Mouse (Mus musculus) midbrain, embryonic 14.5 days (tissue): ENCODE measurements around the gene Epb41l3. TPM values are rescaled to one million over a fixed set of nuclear protein-coding genes. Genes with fewer than 3 reads are reported as not detected.

Experiments used
- ATAC-seq: fragments of 200-750 bp; cut with Nextera tagmentation; 2 replicates; pipeline ENCODE4 v1.8.0; 2017; ENCODE audit warnings: moderate number of reproducible peaks, moderate library complexity; ENCODE audit not compliant: low FRiP score, low TSS enrichment
- DNase-seq: peaks from one replicate; pipeline ENCODE4 v3.0.0-alpha.2; 2015
- H3K27ac ChIP-seq: fragments of 300-500 bp; sonication (generic); replicated peaks from 2 replicates; pipeline ENCODE4 v1.5.1; 2014; ENCODE audit warnings: mild to moderate bottlenecking, low read depth, low read length, moderate library complexity
- H3K27me3 ChIP-seq: fragments of 300-500 bp; sonication (generic); 2 replicates; pipeline ENCODE4 v1.6.1; 2014; ENCODE audit warnings: low read length, control low read depth, mixed read lengths; ENCODE audit not compliant: control insufficient read depth, insufficient read depth
- H3K36me3 ChIP-seq: fragments of 300-500 bp; sonication (generic); 2 replicates; pipeline ENCODE4 v1.6.1; 2014; ENCODE audit warnings: low read length, control low read depth; ENCODE audit not compliant: control insufficient read depth, insufficient read depth
- H3K4me1 ChIP-seq: fragments of 300-500 bp; sonication (generic); 2 replicates; pipeline ENCODE4 v1.6.1; 2014; ENCODE audit warnings: mild to moderate bottlenecking, antibody characterized with exemption, low read length, control low read depth; ENCODE audit not compliant: control insufficient read depth, insufficient read depth
- H3K4me2 ChIP-seq: fragments of 300-500 bp; sonication (generic); 2 replicates; pipeline ENCODE4 v1.6.1; 2014; ENCODE audit warnings: mild to moderate bottlenecking, low read length, moderate library complexity
- H3K4me3 ChIP-seq: fragments of 300-500 bp; sonication (generic); replicated peaks from 2 replicates; pipeline ENCODE4 v1.5.1; 2014; ENCODE audit warnings: low read depth, low read length
- H3K9ac ChIP-seq: fragments of 300-500 bp; sonication (generic); replicated peaks from 2 replicates; pipeline ENCODE4 v1.6.1; 2014; ENCODE audit warnings: mild to moderate bottlenecking, low read length, moderate library complexity
- H3K9me3 ChIP-seq: fragments of 300-500 bp; sonication (generic); 2 replicates; pipeline ENCODE4 v1.6.1; 2016; ENCODE audit warnings: low read length, control low read depth, mixed read lengths; ENCODE audit not compliant: control insufficient read depth
- whole genome bisulfite sequencing: fragments of 180-500 bp; shearing (Covaris S2); extraction: QIAGEN DNeasy Blood & Tissue Kit; methylation state at CpG from one replicate; pipeline ENCODE4 v1.1.7; 2014; 5-methylcytosine and 5-hydroxymethylcytosine counted together
- polyA plus RNA-seq: library from polyadenylated mRNA; unstranded; fragments of >200 nt; fragmentation: Nextera tagmentation; extraction: Ambion mirVana; gene quantifications from 2 replicates; pipeline ENCODE4 v1.2.1, GENCODE M21; 2014

Gene Epb41l3
- polyA plus RNA-seq, 1 experiment from 2014 or later, result 63.4 TPM

GRCm38 (mm10) chr17:69097955-69098354 lies 22.5 kb downstream of the Epb41l3 start:
- no peaks in the 10 kb centered on the region for H3K36me3 ChIP-seq
- H3K27ac ChIP-seq, result no peak overlapping the region
- 71% methylated on average over 7 of the region's 7 CpGs for WGBS
- H3K4me1 ChIP-seq, result no peaks in the 10 kb centered on the region
- DNase-seq (no peak), ATAC-seq (no peak)
- H3K4me2 ChIP-seq, result no peak overlapping the region
- H3K9me3 ChIP-seq, result no peaks in the 10 kb centered on the region
- no peaks in the 10 kb centered on the region for H3K27me3 ChIP-seq
- H3K4me3 ChIP-seq, result no peak overlapping the region
- H3K9ac ChIP-seq, result no peak overlapping the region

GRCm38 (mm10) chr17:69103326-69103725 lies 27.8 kb downstream of the Epb41l3 start:
- H3K9ac ChIP-seq, result no peak overlapping the region
- H3K4me1 ChIP-seq, result no peaks in the 10 kb centered on the region
- H3K4me3 ChIP-seq, result no peak overlapping the region
- ATAC-seq, result no peak
- 76% methylated on average over 8 of the region's 8 CpGs for WGBS
- no peaks in the 10 kb centered on the region for H3K9me3 ChIP-seq
- no peaks in the 10 kb centered on the region for H3K36me3 ChIP-seq
- no peaks in the 10 kb centered on the region for H3K27me3 ChIP-seq
- H3K4me2 ChIP-seq, result no peak overlapping the region
- DNase-seq, result no peak
- H3K27ac ChIP-seq, result no peak overlapping the region

- Histone ChIP-seq H3K27ac (no peak overlapping the region), H3K9ac (no peak overlapping the region), H3K9me3 (no peaks in the 10 kb centered on the region), H3K4me3 (no peak overlapping the region), H3K4me1 (no peaks in the 10 kb centered on the region), H3K4me2 (no peak overlapping the region), H3K36me3 (no peaks in the 10 kb centered on the region), H3K27me3 (no peaks in the 10 kb centered on the region)
- 71% methylated on average over 14 of the region's 14 CpGs for WGBS
- ATAC-seq, result no peak
- no peak for DNase-seq
Observed at GRCm38 (mm10) chr17:69105035-69105798, 29.7 kb downstream of the Epb41l3 start.

- H3K27ac ChIP-seq, result no peak overlapping the region
- no peaks in the 10 kb centered on the region for H3K9me3 ChIP-seq
- H3K4me2 ChIP-seq, result no peak overlapping the region
- H3K4me1 ChIP-seq, result no peaks in the 10 kb centered on the region
- no peak for ATAC-seq
- peak; percentile 90 for DNase-seq
- 34% methylated on average over 5 of the region's 5 CpGs for WGBS
- no peak overlapping the region for H3K4me3 ChIP-seq
- no peaks in the 10 kb centered on the region for H3K36me3 ChIP-seq
- H3K9ac ChIP-seq, result no peak overlapping the region
- H3K27me3 ChIP-seq, result no peaks in the 10 kb centered on the region
Observed at GRCm38 (mm10) chr17:69105799-69106401, 30.4 kb downstream of the Epb41l3 start.

- H3K27me3 ChIP-seq, result no peaks in the 10 kb centered on the region
- no peaks in the 10 kb centered on the region for H3K9me3 ChIP-seq
- no peaks in the 10 kb centered on the region for H3K36me3 ChIP-seq
- H3K4me2 ChIP-seq, result no peak overlapping the region
- ATAC-seq (peak; percentile 11; the same call in 1 of the 2 replicates), DNase-seq (no peak)
- no peak overlapping the region for H3K4me3 ChIP-seq
- H3K9ac ChIP-seq, result no peak overlapping the region
- no peaks in the 10 kb centered on the region for H3K4me1 ChIP-seq
- H3K27ac ChIP-seq, result no peak overlapping the region
- WGBS, result 62% methylated on average over 6 of the region's 6 CpGs
Observed at GRCm38 (mm10) chr17:69109216-69109615, 33.7 kb downstream of the Epb41l3 start.

GRCm38 (mm10) chr17:69112232-69112631 lies 36.7 kb downstream of the Epb41l3 start:
- Histone ChIP-seq H3K4me3 (no peak overlapping the region), H3K27me3 (no peaks in the 10 kb centered on the region), H3K4me1 (no peaks in the 10 kb centered on the region), H3K9me3 (no peaks in the 10 kb centered on the region), H3K27ac (no peak overlapping the region), H3K36me3 (no peaks in the 10 kb centered on the region), H3K4me2 (no peak overlapping the region), H3K9ac (no peak overlapping the region)
- WGBS, result 73% methylated on average over 2 of the region's 2 CpGs
- DNase-seq (no peak), ATAC-seq (no peak)

GRCm38 (mm10) chr17:69119183-69119582 lies 43.7 kb downstream of the Epb41l3 start:
- ATAC-seq, result no peak
- 94% methylated on average over 8 of the region's 8 CpGs for WGBS
- H3K9ac ChIP-seq, result no peak overlapping the region

GRCm38 (mm10) chr17:69120533-69121358 lies 45.3 kb downstream of the Epb41l3 start:
- H3K27ac ChIP-seq, result peak overlapping the region; percentile 13; the same call in 1 of the 2 replicates

More at GRCm38 (mm10) chr17:69119183-69119582, 43.7 kb downstream of the Epb41l3 start:
- Histone ChIP-seq H3K27ac (no peak overlapping the region), H3K4me1 (peaks cover 13% of the 10 kb centered on the region; the same call in 1 of the 2 replicates), H3K36me3 (no peaks in the 10 kb centered on the region), H3K4me3 (no peak overlapping the region), H3K9me3 (no peaks in the 10 kb centered on the region), H3K27me3 (no peaks in the 10 kb centered on the region), H3K4me2 (no peak overlapping the region)
- no peak for DNase-seq

More at GRCm38 (mm10) chr17:69120533-69121358, 45.3 kb downstream of the Epb41l3 start:
- Histone ChIP-seq H3K4me1 (peaks cover 13% of the 10 kb centered on the region; the same call in 1 of the 2 replicates), H3K4me3 (peak overlapping the region; percentile 20), H3K9ac (peak overlapping the region; percentile 34; the same call in 1 of the 2 replicates), H3K4me2 (peak overlapping the region; percentile 56), H3K36me3 (no peaks in the 10 kb centered on the region), H3K27me3 (no peaks in the 10 kb centered on the region), H3K9me3 (no peaks in the 10 kb centered on the region)
- DNase-seq (peak; percentile 79), ATAC-seq (peak; percentile 68; the same call in 1 of the 2 replicates)
- 7% methylated on average over 19 of the region's 19 CpGs for WGBS
